Mouse (Mus musculus) liver, embryonic 14.5 days (tissue): ENCODE measurements around the gene Eif2b5.

Experiments used
- CTCF ChIP-seq: IDR thresholded peaks from 2 replicates; pipeline ENCODE4 v1.5.1; 2016; ENCODE audit warnings: antibody characterized with exemption, low read depth, control low read depth
- EP300 ChIP-seq: IDR thresholded peaks from 2 replicates; pipeline ENCODE4 v1.6.1; 2016; ENCODE audit warnings: antibody characterized with exemption, low read depth

GRCm38 (mm10) chr16:20529375-20529774 lies 30.8 kb downstream of the Eif2b5 start:
- TF ChIP-seq CTCF (no peak), EP300 (no peak)
